Mouse (Mus musculus) gonadal fat pad, adult 2 months (tissue): ENCODE results near the gene Spns1. TPM values are rescaled to one million over a fixed set of nuclear protein-coding genes. Genes with fewer than 3 reads are reported as not detected.
"Not testable (repeated sequence)": the region's sequence is repeated elsewhere in the genome, so short reads cannot be mapped to it uniquely, and the experiment has no call there.

Experiments
- DNase-seq: peaks from one replicate; pipeline ENCODE4 v3.0.0-alpha.2; 2012; ENCODE audit warnings: low read depth
- polyA plus RNA-seq: library from polyadenylated mRNA; depleted of rRNA; stranded (reverse); fragments of >200 nt; gene quantifications from 2 replicates; pipeline ENCODE4 v1.2.3, GENCODE M21; 2012; rRNA removed

Gene Spns1
- polyA plus RNA-seq, 1 experiment: 156 TPM

DNA sequence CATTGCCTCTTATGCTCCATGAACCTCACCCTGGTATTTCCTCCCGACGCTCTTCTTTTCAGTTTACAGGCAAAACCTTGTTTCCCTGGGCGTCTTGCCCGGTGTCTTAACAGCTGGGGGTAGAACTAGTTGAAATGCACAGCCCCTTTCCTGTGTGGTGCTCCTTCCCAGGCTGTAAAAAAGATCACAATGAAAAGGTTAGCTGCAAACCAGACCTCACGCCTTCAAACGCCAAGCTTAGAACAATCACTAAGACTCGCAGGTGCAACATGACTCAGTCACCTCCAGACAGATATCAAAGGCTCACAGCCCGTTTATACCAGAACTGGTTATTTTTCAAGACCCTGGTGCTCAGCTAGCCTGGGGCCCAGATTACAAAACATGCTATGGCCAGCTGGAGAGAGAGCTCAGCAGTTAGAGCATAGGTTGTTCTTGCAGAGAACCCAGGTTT lies 37.7 kb downstream of the Spns1 start:
- no peak for DNase-seq

DNA sequence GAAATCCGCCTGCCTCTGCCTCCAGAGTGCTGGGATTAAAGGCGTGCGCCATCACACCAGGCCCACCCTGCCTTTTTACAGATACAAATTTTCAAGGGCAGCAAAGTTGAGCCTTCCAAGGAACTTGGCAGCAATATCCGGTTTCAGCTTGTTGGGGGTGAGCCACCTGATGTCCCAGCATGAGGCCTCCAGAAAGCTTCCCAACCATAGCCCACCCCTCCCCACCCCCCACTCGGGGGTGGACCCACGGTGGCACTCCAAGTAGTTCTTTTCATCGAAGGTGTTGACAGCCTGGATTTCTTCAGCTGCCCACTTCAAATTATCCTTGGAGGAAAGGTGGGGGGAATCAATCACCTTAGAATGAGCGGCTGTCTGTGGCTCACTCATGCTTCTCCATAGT lies 38.3 kb downstream of the Spns1 start:
- no peak for DNase-seq

DNA sequence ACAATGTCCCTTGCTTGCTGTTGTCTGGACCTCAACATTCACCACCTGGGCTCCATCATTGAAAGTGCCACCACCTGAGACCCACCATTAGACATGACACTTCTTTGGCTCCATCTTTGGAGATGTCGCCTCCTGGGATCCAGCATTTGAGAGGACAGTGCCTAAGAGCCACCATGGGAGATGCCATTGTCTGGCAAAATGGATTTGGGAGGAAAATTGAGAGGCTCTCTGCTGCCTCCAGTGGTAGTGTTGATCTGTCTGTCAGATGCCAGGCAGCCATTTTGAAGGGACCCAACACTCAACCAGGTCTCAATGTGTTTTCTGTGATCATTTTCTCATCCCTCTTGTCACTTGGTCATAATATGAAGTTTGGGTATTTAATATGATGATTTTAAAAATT lies 41.7 kb downstream of the Spns1 start:
- no peak for DNase-seq

DNA sequence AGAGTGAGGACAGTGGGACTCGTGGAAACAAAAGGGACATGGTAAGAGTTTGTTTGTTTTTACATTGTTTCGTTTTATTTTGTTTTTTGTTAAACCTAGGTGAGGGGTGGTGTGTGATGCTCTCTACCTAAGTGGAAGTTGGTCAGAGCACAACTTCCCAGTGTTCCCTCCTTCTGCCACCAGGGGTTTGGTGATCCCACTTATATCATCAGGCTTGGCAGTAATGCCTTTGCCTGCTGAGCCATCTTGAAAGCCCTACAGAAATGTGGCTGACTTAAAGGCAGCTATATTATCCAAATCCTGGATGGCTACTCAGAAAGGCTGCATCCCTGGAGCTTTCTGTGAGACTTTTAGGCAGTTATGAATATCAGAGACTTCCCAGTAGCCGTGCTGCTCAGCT lies 44.6 kb downstream of the Spns1 start:
- DNase-seq: no peak

DNA sequence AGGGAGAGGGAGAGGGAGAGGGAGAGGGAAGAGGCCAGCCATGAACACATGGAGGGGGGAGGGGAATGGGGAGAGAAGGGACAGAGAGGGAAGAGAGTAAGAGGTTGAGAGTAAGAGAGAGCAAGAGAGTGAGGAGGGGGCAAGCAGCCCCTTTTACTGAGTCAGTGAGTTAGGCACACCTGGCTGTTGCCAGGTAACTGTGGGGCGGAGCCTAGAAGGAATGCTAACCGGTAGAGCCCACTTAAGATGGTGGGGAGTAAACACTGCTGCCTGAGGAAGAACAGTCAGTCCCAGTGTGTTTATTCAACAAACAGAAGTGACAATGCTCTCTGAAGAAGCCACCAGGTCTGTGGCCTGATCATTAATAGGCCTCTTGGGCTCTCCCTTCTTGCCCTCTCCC lies 46.6 kb downstream of the Spns1 start:
- no peak for DNase-seq

DNA sequence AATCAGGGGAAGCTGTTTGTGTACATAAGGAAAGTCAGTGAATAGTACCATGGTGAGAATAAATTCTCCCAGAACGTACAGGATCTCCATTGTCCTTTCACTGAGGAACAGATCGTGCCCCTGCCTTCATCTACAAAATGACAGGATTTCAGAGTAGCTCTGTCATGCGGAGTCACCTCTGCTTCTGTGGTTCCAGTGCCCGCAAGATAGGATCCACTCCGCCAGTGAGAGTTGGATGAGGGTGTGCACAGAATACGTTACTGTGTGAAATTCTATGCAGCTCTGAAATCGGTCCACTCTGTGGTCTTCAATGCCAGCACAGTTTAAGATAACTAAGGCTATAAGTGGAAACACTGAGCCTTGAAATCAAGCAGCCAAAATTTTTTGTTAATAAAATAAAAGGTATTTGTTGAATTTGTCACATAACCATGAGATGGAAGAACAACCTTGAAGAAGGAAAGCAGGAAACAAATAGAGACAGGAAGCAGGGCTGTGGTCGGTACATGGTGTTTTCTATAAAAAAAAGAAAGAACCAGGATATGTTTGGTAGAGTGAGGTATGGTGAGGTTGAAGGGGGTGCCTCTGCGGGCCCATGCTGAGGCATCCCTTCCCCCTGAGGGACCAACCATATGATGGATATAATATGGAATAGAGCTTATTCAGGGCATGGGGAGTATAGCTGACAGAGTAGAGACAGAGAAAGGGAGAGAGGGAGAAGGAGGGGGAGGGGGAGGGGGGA lies 47.2 kb downstream of the Spns1 start:
- no peak for DNase-seq

DNA sequence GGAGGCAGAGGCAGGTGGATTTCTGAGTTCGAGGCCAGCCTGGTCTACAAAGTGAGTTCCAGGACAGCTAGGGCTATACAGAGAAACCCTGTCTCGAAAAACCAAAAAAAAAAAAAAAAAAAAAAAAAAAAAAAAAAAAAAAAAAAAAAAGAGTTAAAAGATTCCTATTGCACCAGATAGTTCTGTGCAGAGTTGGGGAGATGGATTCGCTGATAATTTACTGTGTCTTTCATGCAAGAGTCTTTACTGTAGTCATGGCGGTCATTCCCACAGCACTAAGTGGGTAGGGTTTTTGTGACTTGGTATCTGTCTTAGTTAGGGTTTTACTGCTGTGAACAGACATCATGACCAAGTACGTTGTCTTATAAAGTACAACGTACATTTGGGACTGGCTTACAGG lies 48.4 kb downstream of the Spns1 start:
- DNase-seq: not testable (repeated sequence)

DNA sequence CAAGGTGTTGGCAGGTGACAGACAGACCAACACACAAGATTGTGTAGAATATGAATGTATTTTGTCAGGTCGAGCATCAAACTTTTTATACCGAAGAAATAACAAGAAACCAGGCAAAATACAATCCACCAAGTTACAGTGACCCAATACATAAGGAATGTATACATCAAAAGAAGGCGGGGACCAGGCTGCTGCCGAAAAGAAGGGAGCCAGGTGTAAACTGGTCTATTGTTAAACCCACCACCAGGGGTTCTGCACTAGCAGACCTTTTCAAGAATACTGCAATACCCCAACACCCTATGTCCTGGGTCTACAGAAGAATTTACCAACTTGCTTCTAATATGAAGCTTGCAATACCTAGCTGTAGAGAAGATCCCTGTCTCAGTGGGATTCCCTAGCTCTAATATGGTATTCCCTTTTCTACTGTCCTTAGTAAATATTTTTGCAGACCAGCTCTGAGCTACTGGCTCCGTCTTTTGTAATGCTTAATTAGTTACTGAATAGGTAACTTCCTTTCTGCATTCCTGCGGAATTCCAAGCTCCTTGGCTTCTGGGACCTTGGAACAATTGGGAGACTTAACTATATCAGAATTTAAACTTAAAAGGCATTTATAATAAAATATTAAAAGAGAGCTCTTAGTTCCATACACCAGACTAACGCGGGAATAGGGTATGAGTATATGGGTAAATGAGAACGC lies 51.5 kb downstream of the Spns1 start:
- DNase-seq: not testable (repeated sequence)

DNA sequence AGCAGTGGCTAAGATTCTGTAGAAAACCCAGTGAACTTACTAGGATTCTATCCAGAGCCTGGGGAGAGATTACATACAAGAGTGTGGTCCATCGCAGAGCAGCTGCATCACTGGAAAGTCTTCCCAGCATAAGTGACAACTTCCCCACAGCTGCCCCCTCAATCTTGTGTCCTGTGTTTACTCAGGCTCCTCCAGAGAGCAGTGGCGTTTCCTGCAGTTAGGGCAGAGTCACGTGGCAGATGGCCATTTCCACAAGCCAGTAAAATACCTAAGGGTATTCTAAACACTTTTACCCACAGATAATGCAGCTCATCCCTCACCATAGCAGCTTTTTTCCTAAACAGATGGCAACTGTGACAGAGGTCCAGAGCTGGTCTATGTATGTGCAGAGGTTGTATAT lies 52.5 kb downstream of the Spns1 start:
- DNase-seq: no peak

DNA sequence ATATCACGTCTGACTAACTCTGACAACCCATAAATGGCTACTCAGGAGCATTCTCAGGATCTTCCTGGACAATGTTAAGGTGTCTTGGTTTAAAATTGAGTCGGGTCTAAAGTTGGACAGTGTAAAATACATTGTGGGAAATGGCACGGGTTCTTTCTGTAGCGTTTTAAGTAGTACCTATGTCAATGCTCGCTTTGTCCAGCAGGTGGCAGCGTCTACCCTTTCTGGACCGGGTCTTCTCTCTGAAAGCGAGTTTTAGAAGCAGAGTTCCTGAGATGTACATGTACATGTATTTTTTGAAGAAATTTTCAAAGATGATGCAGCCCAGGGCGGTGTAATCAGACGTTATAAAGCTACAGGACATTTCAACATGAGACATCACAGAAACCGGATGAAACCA lies 53.5 kb downstream of the Spns1 start:
- DNase-seq: peak; percentile 10

Other genes starting within 250 kb of the Spns1 start
- 133 and 151 TPM in 2 replicates for gene Xpo6, start 176.9 kb downstream of the Spns1 start, polyA plus RNA-seq
- gene Sbk1, start 104.8 kb downstream of the Spns1 start, polyA plus RNA-seq: 26.5 and 32.0 TPM in 2 replicates
- gene Lat, start 7.9 kb downstream of the Spns1 start, polyA plus RNA-seq: 10.7 TPM in 2 replicates
- gene Nfatc2ip, start 19.3 kb upstream of the Spns1 start, polyA plus RNA-seq: 4.7 and 6.4 TPM in 2 replicates
- 0.95 and 1.2 TPM in 2 replicates for gene Cd19, start 37.4 kb upstream of the Spns1 start, polyA plus RNA-seq
- 26.0 and 28.2 TPM in 2 replicates for gene Rabep2, start 51.3 kb upstream of the Spns1 start, polyA plus RNA-seq
- 1.7 and 8.0 TPM in 2 replicates for gene Atp2a1, start 85.7 kb upstream of the Spns1 start, polyA plus RNA-seq
- gene Sh2b1, start 98.0 kb upstream of the Spns1 start, polyA plus RNA-seq: 40.5 and 48.0 TPM in 2 replicates
- gene Tufm, start 109.9 kb upstream of the Spns1 start, polyA plus RNA-seq: 92.1 and 92.3 TPM in 2 replicates
- gene Atxn2l, start 126.0 kb upstream of the Spns1 start, polyA plus RNA-seq: 82.8 and 104 TPM in 2 replicates
- 111 and 114 TPM in 2 replicates for gene Eif3c, start 189.0 kb upstream of the Spns1 start, polyA plus RNA-seq
- gene Apobr, start 207.5 kb upstream of the Spns1 start, polyA plus RNA-seq: 22.4 and 30.5 TPM in 2 replicates
- 76.8 and 98.2 TPM in 2 replicates for gene Cln3, start 208.4 kb upstream of the Spns1 start, polyA plus RNA-seq
- 0.13 TPM in 1 of 2 replicates, not detected in the other for gene Il27, start 217.5 kb upstream of the Spns1 start, polyA plus RNA-seq